Mouse (Mus musculus) lung, adult 2 months (tissue): ENCODE data around the gene Igtp.
"Not testable (repeated sequence)": the region's sequence is repeated elsewhere in the genome, so short reads cannot be mapped to it uniquely, and the experiment has no call there.

ENCODE experiments used
- CTCF ChIP-seq: fragments of 200-500 bp; IDR thresholded peaks from 2 replicates; pipeline ENCODE4 v1.5.1; 2011; ENCODE audit warnings: mild to moderate bottlenecking, low read length, control low read depth; ENCODE audit not compliant: insufficient read depth
- POLR2A ChIP-seq: fragments of 200-500 bp; IDR thresholded peaks from 2 replicates; pipeline ENCODE4 v1.6.1; 2011; ENCODE audit warnings: low read depth, mild to moderate bottlenecking, control low read depth, low read length, borderline replicate concordance; ENCODE audit errors: extremely low read depth

GRCm38 (mm10) chr11:58215049-58215430 lies 15.7 kb downstream of the Igtp start:
- TF ChIP-seq CTCF, POLR2A: not testable (repeated sequence)
